Mouse (Mus musculus) stomach, embryonic 15.5 days (tissue): ENCODE results near the gene Kcnd3. TPM values are rescaled to one million over a fixed set of nuclear protein-coding genes. Genes with fewer than 3 reads are reported as not detected.
"Not testable (repeated sequence)": the region's sequence is repeated elsewhere in the genome, so short reads cannot be mapped to it uniquely, and the experiment has no call there.

Source experiments
- ATAC-seq: fragments of 200-750 bp; cut with Nextera tagmentation; 2 replicates; pipeline ENCODE4 v1.8.0; 2017; ENCODE audit warnings: low read depth, moderate number of reproducible peaks, moderate TSS enrichment; ENCODE audit not compliant: insufficient read depth, low FRiP score
- H3K27ac ChIP-seq: fragments of 300-500 bp; sonication (generic); 2 replicates; pipeline ENCODE4 v1.5.1; 2015; ENCODE audit warnings: mild to moderate bottlenecking, inconsistent platforms
- H3K27me3 ChIP-seq: fragments of 300-500 bp; sonication (generic); replicated peaks from 2 replicates; pipeline ENCODE4 v1.6.1; 2015; ENCODE audit warnings: inconsistent platforms
- H3K36me3 ChIP-seq: fragments of 300-500 bp; sonication (generic); 2 replicates; pipeline ENCODE4 v1.6.1; 2015; ENCODE audit warnings: inconsistent platforms
- H3K4me1 ChIP-seq: fragments of 300-500 bp; sonication (generic); 2 replicates; pipeline ENCODE4 v1.6.1; 2015; ENCODE audit warnings: inconsistent platforms
- H3K4me2 ChIP-seq: fragments of 300-500 bp; sonication (generic); 2 replicates; pipeline ENCODE4 v1.6.1; 2015; ENCODE audit warnings: mild to moderate bottlenecking, inconsistent platforms
- H3K4me3 ChIP-seq: fragments of 300-500 bp; sonication (generic); replicated peaks from 2 replicates; pipeline ENCODE4 v1.5.1; 2015; ENCODE audit warnings: inconsistent platforms
- H3K9ac ChIP-seq: fragments of 300-500 bp; sonication (generic); 2 replicates; pipeline ENCODE4 v1.6.1; 2015; ENCODE audit warnings: inconsistent platforms
- H3K9me3 ChIP-seq: fragments of 300-500 bp; sonication (generic); 2 replicates; pipeline ENCODE4 v1.6.1; 2016; ENCODE audit warnings: inconsistent platforms
- WGBS: fragments of 180-500 bp; shearing (Covaris S2); methylation state at CpG from one replicate; pipeline ENCODE4 v1.1.7; 2015; 5-methylcytosine and 5-hydroxymethylcytosine counted together
- polyA plus RNA-seq: library from polyadenylated mRNA; unstranded; fragments of >200 nt; fragmentation: Nextera tagmentation; extraction: Ambion mirVana; gene quantifications from 2 replicates; pipeline ENCODE4 v1.2.1, GENCODE M21; 2015

Kcnd3 gene
- polyA plus RNA-seq, 1 experiment from 2014 or later = 6.2 TPM

GRCm38 (mm10) chr3:105699241-105699933 is 247.3 kb downstream of the Kcnd3 start:
- Histone ChIP-seq H3K4me1 (peaks cover 10% of the 10 kb centered on the region; the same call in 1 of the 2 replicates), H3K27ac (no peak overlapping the region), H3K27me3 (no peaks in the 10 kb centered on the region; the same call in 1 of the 2 replicates), H3K9ac (no peak overlapping the region), H3K4me3 (no peak overlapping the region), H3K36me3 (no peaks in the 10 kb centered on the region), H3K9me3 (no peaks in the 10 kb centered on the region), H3K4me2 (no peak overlapping the region)
- ATAC-seq = peak; percentile 74; the same call in 1 of the 2 replicates
- 31% methylated on average over 3 of the region's 3 CpGs for WGBS

DNA sequence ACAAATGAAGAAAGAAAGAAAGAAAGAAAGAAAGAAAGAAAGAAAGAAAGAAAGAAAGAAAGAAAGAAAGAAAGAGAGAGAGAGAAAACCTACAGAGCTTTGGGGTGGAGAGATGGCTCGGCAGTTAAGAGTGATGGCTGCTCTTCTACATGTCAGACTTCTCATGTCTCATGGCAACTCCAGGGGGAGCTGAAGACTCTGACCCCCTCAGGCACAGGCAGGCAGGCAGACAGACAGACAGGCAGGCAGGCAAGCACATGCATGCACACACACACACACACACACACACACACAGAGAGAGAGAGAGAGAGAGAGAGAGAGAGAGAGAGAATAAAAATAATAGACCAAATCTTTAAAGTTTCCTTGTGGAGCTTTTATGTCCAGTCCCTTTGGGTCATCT is 248.7 kb downstream of the Kcnd3 start:
- H3K4me1 ChIP-seq = peaks cover 15% of the 10 kb centered on the region; the same call in 1 of the 2 replicates
- 31% methylated on average over 1 of the region's 1 CpGs for WGBS
- not testable (repeated sequence) for H3K9me3 ChIP-seq, H3K4me3 ChIP-seq, H3K9ac ChIP-seq, H3K27ac ChIP-seq, H3K4me2 ChIP-seq, H3K27me3 ChIP-seq, H3K36me3 ChIP-seq, ATAC-seq

DNA sequence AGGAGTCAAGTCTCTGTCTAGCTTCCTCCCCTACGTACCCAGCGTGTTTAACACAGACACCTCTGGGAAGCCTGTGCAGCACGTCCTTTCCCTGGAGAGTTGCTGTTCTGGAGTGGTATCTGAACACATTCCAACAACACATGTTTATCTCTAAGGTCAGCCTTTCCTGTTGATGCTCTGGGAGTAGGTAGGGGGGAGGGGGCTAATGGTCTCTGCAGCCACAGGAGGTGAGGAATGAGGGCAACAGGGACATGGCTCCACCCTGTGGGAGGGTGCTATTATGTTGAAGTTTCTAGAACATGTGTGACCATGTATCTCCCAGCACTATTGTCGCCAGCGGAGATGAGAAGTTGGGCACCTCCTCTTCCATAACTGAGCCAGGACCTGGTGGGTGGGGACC is 249.3 kb downstream of the Kcnd3 start:
- H3K4me3 ChIP-seq = no peak overlapping the region

GRCm38 (mm10) chr3:105703571-105703970 is 251.4 kb downstream of the Kcnd3 start:
- Histone ChIP-seq H3K27me3 (no peaks in the 10 kb centered on the region; the same call in 1 of the 2 replicates), H3K9ac (no peak overlapping the region), H3K4me3 (no peak overlapping the region), H3K9me3 (no peaks in the 10 kb centered on the region), H3K4me2 (no peak overlapping the region), H3K36me3 (no peaks in the 10 kb centered on the region), H3K4me1 (peaks cover 21% of the 10 kb centered on the region), H3K27ac (no peak overlapping the region)
- ATAC-seq = no peak
- 57% methylated on average over 6 of the region's 6 CpGs for WGBS

More for the DNA sequence above, 249.3 kb downstream of the Kcnd3 start:
- Histone ChIP-seq H3K4me1 (peaks cover 9% of the 10 kb centered on the region; the same call in 1 of the 2 replicates), H3K27ac (no peak overlapping the region), H3K36me3 (no peaks in the 10 kb centered on the region), H3K9ac (no peak overlapping the region), H3K9me3 (no peaks in the 10 kb centered on the region), H3K27me3 (no peaks in the 10 kb centered on the region; the same call in 1 of the 2 replicates), H3K4me2 (no peak overlapping the region)
- WGBS = 42% methylated on average over 5 of the region's 5 CpGs
- ATAC-seq = no peak

DNA sequence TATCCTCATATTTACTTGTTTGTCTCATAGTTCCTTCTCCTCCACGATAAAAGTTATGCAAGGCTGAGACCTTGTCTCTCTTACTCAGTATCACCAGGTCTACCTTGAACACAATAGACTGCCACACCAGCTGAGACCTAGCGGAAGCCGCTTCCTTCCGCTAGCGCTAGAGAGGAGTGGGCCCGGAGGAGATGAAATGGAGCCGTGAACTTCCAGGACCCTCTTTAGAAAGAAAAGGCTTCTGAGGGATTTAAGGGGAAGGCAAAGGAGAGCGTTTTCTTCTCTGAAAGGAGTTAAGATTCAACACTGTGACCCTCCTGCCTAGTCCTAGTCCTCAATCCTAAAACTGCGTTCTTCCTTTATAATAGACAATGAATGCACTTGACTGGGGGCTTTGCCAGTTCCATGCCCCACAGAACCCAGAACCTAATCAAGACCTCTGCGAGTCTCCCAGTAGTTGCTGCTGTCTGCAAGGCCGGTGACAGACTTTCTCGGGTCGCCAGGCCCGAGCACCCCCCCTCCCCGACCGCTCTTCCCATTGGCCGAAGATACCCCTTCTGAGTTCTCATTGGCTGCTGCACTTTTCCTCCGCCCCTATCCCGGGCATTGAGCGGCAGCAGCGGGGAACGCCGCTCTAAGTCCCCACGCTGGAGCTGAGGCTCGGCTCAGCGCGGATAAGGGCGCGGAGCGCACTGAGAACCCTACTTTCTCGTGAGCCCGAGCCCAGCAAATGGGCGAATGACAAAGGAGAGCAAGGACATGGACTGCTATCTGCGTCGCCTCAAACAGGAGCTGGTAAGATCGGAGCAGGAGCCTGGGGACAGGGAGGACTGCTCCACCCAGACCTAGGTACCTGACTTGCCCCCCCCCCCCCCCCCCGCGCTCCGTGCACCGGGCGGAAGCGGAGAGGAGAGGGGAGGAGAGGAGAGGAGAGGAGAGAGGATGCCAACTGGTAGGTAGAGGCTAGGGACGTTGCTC is 252.2 kb downstream of the Kcnd3 start, which contains the start of gene Inka2:
TSS of gene Inka2 (plus strand) at position 569 of the 978 bp plus-strand sequence.
- Histone ChIP-seq H3K9ac (peak within 1 kb of the TSS; percentile 17), H3K36me3 (no peaks in the 10 kb centered on the region), H3K27me3 (no peaks in the 10 kb centered on the region; the same call in 1 of the 2 replicates), H3K9me3 (no peaks in the 10 kb centered on the region), H3K4me2 (peak within 1 kb of the TSS; percentile 88), H3K4me1 (peaks cover 21% of the 10 kb centered on the region), H3K27ac (peak within 1 kb of the TSS; percentile 69; the same call in 1 of the 2 replicates), H3K4me3 (peak within 1 kb of the TSS; percentile 48)
- peak; percentile 93 for ATAC-seq
- WGBS = 6% methylated on average over 41 of the region's 43 CpGs

GRCm38 (mm10) chr3:105705061-105705549 is 253.0 kb downstream of the Kcnd3 start:
- H3K4me1 ChIP-seq = peaks cover 21% of the 10 kb centered on the region
- ATAC-seq = peak; percentile 52
- peak overlapping the region; percentile 48 for H3K4me3 ChIP-seq
- peak overlapping the region; percentile 88 for H3K4me2 ChIP-seq
- H3K36me3 ChIP-seq = no peaks in the 10 kb centered on the region
- H3K27ac ChIP-seq = peak overlapping the region; percentile 69; the same call in 1 of the 2 replicates
- H3K9me3 ChIP-seq = no peaks in the 10 kb centered on the region
- H3K27me3 ChIP-seq = no peaks in the 10 kb centered on the region; the same call in 1 of the 2 replicates
- under 1% methylated on average over 28 of the region's 28 CpGs for WGBS
- H3K9ac ChIP-seq = peak overlapping the region; percentile 17

- Histone ChIP-seq H3K27me3 (no peaks in the 10 kb centered on the region; the same call in 1 of the 2 replicates), H3K9ac (peak overlapping the region; percentile 17; the same call in 1 of the 2 replicates), H3K4me1 (peaks cover 21% of the 10 kb centered on the region), H3K4me3 (peak overlapping the region; percentile 48), H3K9me3 (no peaks in the 10 kb centered on the region), H3K27ac (peak overlapping the region; percentile 69; the same call in 1 of the 2 replicates), H3K4me2 (peak overlapping the region; percentile 88), H3K36me3 (no peaks in the 10 kb centered on the region)
- 37% methylated on average over 3 of the region's 3 CpGs for WGBS
- ATAC-seq = no peak
Observed at GRCm38 (mm10) chr3:105705561-105705960, 253.4 kb downstream of the Kcnd3 start.

- Histone ChIP-seq H3K4me2 (peak overlapping the region; percentile 88; the same call in 1 of the 2 replicates), H3K27me3 (no peaks in the 10 kb centered on the region; the same call in 1 of the 2 replicates), H3K9me3 (no peaks in the 10 kb centered on the region), H3K9ac (no peak overlapping the region), H3K4me1 (peaks cover 21% of the 10 kb centered on the region), H3K36me3 (no peaks in the 10 kb centered on the region), H3K27ac (no peak overlapping the region), H3K4me3 (peak overlapping the region; percentile 48; the same call in 1 of the 2 replicates)
- WGBS = 46% methylated on average over 4 of the region's 4 CpGs
- no peak for ATAC-seq
Observed at GRCm38 (mm10) chr3:105706366-105707020, 254.4 kb downstream of the Kcnd3 start.

GRCm38 (mm10) chr3:105707590-105707989 is 255.5 kb downstream of the Kcnd3 start:
- H3K36me3 ChIP-seq = no peaks in the 10 kb centered on the region
- no peaks in the 10 kb centered on the region; the same call in 1 of the 2 replicates for H3K27me3 ChIP-seq
- no peak overlapping the region for H3K4me2 ChIP-seq
- no peak overlapping the region for H3K9ac ChIP-seq
- 36% methylated on average over 7 of the region's 7 CpGs for WGBS
- no peaks in the 10 kb centered on the region for H3K9me3 ChIP-seq
- no peak overlapping the region for H3K27ac ChIP-seq
- peaks cover 21% of the 10 kb centered on the region for H3K4me1 ChIP-seq
- no peak overlapping the region for H3K4me3 ChIP-seq
- no peak for ATAC-seq

GRCm38 (mm10) chr3:105710246-105710645 is 258.1 kb downstream of the Kcnd3 start:
- no peak overlapping the region for H3K9ac ChIP-seq
- H3K36me3 ChIP-seq = no peaks in the 10 kb centered on the region
- no peak overlapping the region for H3K4me2 ChIP-seq
- peaks cover 13% of the 10 kb centered on the region for H3K4me1 ChIP-seq
- H3K4me3 ChIP-seq = no peak overlapping the region
- H3K27me3 ChIP-seq = no peaks in the 10 kb centered on the region
- WGBS = 49% methylated on average over 6 of the region's 6 CpGs
- ATAC-seq = no peak
- no peaks in the 10 kb centered on the region for H3K9me3 ChIP-seq
- H3K27ac ChIP-seq = 0 out of 2 replicates have a peak overlapping the region, but pooled peaks have one; percentile 4

DNA sequence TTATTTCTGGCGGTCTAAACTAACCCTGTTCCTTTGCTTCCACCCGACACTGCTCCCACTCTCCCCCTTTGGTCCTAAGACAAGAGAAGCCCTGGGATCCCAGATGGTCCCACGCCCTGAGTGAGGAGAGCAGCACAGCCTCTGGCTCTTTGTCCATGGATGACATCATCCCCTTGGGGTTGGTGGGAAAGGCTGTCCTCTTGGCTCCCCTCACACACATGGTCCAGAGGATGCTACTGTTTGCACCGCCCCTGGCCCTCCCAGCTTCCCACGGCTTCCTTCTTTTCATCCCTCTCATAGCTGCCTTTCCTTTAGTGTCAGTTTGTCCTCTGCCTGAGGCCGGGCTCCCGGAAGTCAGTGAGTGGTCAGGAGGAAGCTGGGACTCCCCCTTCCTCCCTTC is 259.6 kb downstream of the Kcnd3 start:
- no peaks in the 10 kb centered on the region for H3K36me3 ChIP-seq

More for the DNA sequence above, 259.6 kb downstream of the Kcnd3 start:
- no peak overlapping the region for H3K4me2 ChIP-seq
- no peak overlapping the region for H3K4me3 ChIP-seq
- WGBS = 62% methylated on average over 7 of the region's 7 CpGs
- peaks cover 13% of the 10 kb centered on the region; the same call in 1 of the 2 replicates for H3K4me1 ChIP-seq
- peak; percentile 56; the same call in 1 of the 2 replicates for ATAC-seq
- H3K9me3 ChIP-seq = no peaks in the 10 kb centered on the region
- H3K27me3 ChIP-seq = no peaks in the 10 kb centered on the region
- no peak overlapping the region for H3K27ac ChIP-seq
- H3K9ac ChIP-seq = no peak overlapping the region
